Mouse (Mus musculus) lung, embryonic 16.5 days (tissue): ENCODE data around the gene Rasal3. TPM values are rescaled to one million over a fixed set of nuclear protein-coding genes. Genes with fewer than 3 reads are reported as not detected.

ENCODE experiments used
- ATAC-seq: fragments of 200-750 bp; cut with Nextera tagmentation; 2 replicates; pipeline ENCODE4 v1.8.0; 2017; ENCODE audit warnings: low read depth, mild to moderate bottlenecking, moderate library complexity
- H3K27ac ChIP-seq: fragments of 300-500 bp; sonication (generic); 2 replicates; pipeline ENCODE4 v1.5.1; 2014; ENCODE audit warnings: mild to moderate bottlenecking, control low read depth, low read length
- H3K27me3 ChIP-seq: fragments of 300-500 bp; sonication (generic); 2 replicates; pipeline ENCODE4 v1.6.1; 2014; ENCODE audit warnings: low read depth, low read length, mixed read lengths; ENCODE audit not compliant: control insufficient read depth, insufficient read depth
- H3K36me3 ChIP-seq: fragments of 300-500 bp; sonication (generic); 2 replicates; pipeline ENCODE4 v1.6.1; 2014; ENCODE audit warnings: low read length; ENCODE audit not compliant: control insufficient read depth, insufficient read depth
- H3K4me1 ChIP-seq: fragments of 300-500 bp; sonication (generic); replicated peaks from 2 replicates; pipeline ENCODE4 v1.6.1; 2014; ENCODE audit warnings: low read length, mixed read lengths; ENCODE audit not compliant: control insufficient read depth, insufficient read depth
- H3K4me2 ChIP-seq: fragments of 300-500 bp; sonication (generic); 2 replicates; pipeline ENCODE4 v1.6.1; 2014; ENCODE audit warnings: low read depth, low read length, control low read depth
- H3K4me3 ChIP-seq: fragments of 300-500 bp; sonication (generic); 2 replicates; pipeline ENCODE4 v1.5.1; 2014; ENCODE audit warnings: mild to moderate bottlenecking, low read length, control low read depth
- H3K9ac ChIP-seq: fragments of 300-500 bp; sonication (generic); 2 replicates; pipeline ENCODE4 v1.6.1; 2014; ENCODE audit warnings: low read length, control low read depth
- H3K9me3 ChIP-seq: fragments of 300-500 bp; sonication (generic); 2 replicates; pipeline ENCODE4 v1.6.1; 2016; ENCODE audit warnings: low read length; ENCODE audit not compliant: control insufficient read depth
- WGBS: fragments of 180-500 bp; shearing (Covaris S2); extraction: QIAGEN DNeasy Blood & Tissue Kit; methylation state at CpG from one replicate; pipeline ENCODE4 v1.1.7; 2014; 5-methylcytosine and 5-hydroxymethylcytosine counted together
- polyA plus RNA-seq: library from polyadenylated mRNA; unstranded; fragments of >200 nt; fragmentation: Nextera tagmentation; extraction: Ambion mirVana; gene quantifications from 2 replicates; pipeline ENCODE4 v1.2.1, GENCODE M21; 2015

Rasal3 gene
- polyA plus RNA-seq, 1 experiment from 2014 or later, result 1.7 TPM

DNA sequence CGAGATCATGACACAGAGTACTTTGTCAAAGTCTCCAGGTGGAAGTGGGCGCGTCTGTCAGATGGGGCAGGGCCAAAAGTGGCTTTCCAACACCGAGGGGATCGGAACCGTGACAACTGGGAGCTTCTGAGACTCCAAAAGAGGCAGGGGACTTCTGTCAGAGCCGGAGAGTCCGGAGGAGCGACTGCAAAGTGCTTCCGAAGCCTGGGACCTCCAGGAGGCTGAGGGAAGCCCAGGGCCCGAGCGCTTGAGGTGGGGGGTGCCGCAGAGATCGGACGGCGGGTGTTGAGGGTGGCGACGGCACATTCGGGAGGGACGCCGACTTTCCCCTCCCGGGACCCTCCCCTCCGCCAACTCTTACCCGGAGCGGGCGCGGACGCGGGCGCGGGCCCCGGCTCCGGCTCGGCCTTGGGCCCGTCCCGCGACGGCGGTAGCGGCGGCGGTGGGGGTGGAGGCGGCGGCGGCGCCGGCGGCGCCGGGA lies 39.5 kb downstream of the Rasal3 start:
- Histone ChIP-seq H3K4me1 (peaks cover 22% of the 10 kb centered on the region), H3K4me3 (peak overlapping the region; percentile 80), H3K9ac (peak overlapping the region; percentile 92), H3K9me3 (no peaks in the 10 kb centered on the region), H3K36me3 (peaks cover 25% of the 10 kb centered on the region), H3K27ac (peak overlapping the region; percentile 59), H3K27me3 (no peaks in the 10 kb centered on the region), H3K4me2 (peak overlapping the region; percentile 93)
- peak; percentile 48 for ATAC-seq
- WGBS, result under 1% methylated on average over 33 of the region's 50 CpGs

- H3K4me3 ChIP-seq, result peak overlapping the region; percentile 80
- H3K27ac ChIP-seq, result no peak overlapping the region
These were observed 40.7 kb downstream of the Rasal3 start for GRCm38 (mm10) chr17:32362686-32363085.

GRCm38 (mm10) chr17:32359928-32360327 lies 43.5 kb downstream of the Rasal3 start:
- ATAC-seq, result no peak
- Histone ChIP-seq H3K4me1 (peaks cover 14% of the 10 kb centered on the region), H3K9ac (no peak overlapping the region), H3K4me3 (no peak overlapping the region), H3K27me3 (no peaks in the 10 kb centered on the region), H3K9me3 (no peaks in the 10 kb centered on the region), H3K27ac (no peak overlapping the region), H3K4me2 (no peak overlapping the region), H3K36me3 (peaks cover 59% of the 10 kb centered on the region)
- 90% methylated on average over 10 of the region's 18 CpGs for WGBS

More at GRCm38 (mm10) chr17:32362686-32363085, 40.7 kb downstream of the Rasal3 start:
- 77% methylated on average over 4 of the region's 4 CpGs for WGBS
- Histone ChIP-seq H3K4me1 (peaks cover 17% of the 10 kb centered on the region), H3K4me2 (peak overlapping the region; percentile 93), H3K36me3 (peaks cover 34% of the 10 kb centered on the region), H3K9ac (peak overlapping the region; percentile 92), H3K9me3 (no peaks in the 10 kb centered on the region), H3K27me3 (no peaks in the 10 kb centered on the region)
- ATAC-seq, result no peak

GRCm38 (mm10) chr17:32358943-32359340 lies 44.4 kb downstream of the Rasal3 start:
- H3K4me2 ChIP-seq, result no peak overlapping the region
- no peak for ATAC-seq
- H3K27me3 ChIP-seq, result no peaks in the 10 kb centered on the region
- H3K4me3 ChIP-seq, result no peak overlapping the region
- H3K9me3 ChIP-seq, result no peaks in the 10 kb centered on the region
- no peak overlapping the region for H3K27ac ChIP-seq
- H3K9ac ChIP-seq, result no peak overlapping the region
- 92% methylated on average over 6 of the region's 6 CpGs for WGBS
- peaks cover 61% of the 10 kb centered on the region for H3K36me3 ChIP-seq
- peaks cover 11% of the 10 kb centered on the region for H3K4me1 ChIP-seq

GRCm38 (mm10) chr17:32358192-32358942 lies 45.0 kb downstream of the Rasal3 start:
- ATAC-seq, result no peak
- no peaks in the 10 kb centered on the region for H3K27me3 ChIP-seq

DNA sequence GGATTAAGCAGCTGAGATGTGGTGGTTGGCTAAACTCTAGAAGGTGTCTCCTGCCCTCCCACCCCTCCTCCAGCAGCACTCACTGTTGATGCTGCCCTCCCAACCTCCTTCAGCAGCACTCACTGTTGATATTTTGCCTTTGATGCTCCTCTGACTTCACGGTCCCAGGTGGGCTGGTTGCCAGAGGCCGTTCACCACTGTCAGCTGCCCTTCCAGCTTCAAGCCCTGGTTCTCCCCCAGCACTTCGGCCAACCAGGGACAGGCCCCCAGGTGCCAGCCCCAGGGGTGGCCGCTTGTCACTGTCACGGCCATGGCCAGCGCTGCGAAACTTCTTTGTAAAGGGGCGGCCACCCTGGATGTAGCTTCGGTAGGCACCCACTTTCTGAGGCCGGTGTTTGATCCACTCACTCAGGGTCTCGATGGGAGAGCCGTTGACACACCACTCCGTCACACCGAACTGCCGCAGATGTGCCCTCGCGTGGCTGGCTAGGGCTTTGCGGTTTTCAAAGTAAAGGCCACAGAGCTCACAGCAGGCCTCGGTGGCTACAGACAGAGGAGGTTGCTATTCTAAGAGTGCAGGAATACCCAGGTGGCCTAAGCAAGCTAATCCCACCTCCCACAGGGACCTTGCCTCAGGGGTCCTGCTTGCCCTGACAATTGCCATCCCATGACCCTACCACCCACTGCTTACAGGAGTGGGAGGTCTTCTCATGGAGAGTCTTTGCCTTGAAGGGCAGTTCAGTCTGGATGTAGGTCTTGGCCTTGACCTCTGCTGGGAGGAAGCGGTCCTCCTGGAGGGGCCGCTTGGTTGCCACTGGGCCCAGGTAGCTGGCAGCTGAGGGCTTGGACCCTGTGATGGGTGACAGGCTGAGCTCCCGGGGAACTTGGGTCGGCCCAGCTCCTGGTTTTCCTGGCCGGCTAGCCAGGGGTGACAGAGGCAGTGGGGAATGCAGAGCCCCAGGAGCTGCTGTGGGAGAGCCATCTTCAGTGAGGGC lies 46.3 kb downstream of the Rasal3 start:
- H3K27ac ChIP-seq, result no peak overlapping the region
- no peak overlapping the region for H3K4me3 ChIP-seq
- H3K4me1 ChIP-seq, result no peaks in the 10 kb centered on the region
- no peak for ATAC-seq
- H3K36me3 ChIP-seq, result peaks cover 61% of the 10 kb centered on the region
- H3K9ac ChIP-seq, result no peak overlapping the region
- H3K4me2 ChIP-seq, result no peak overlapping the region
- 83% methylated on average over 24 of the region's 24 CpGs for WGBS
- no peaks in the 10 kb centered on the region for H3K9me3 ChIP-seq
- no peaks in the 10 kb centered on the region for H3K27me3 ChIP-seq

More at GRCm38 (mm10) chr17:32358192-32358942, 45.0 kb downstream of the Rasal3 start:
- Histone ChIP-seq H3K9me3 (no peaks in the 10 kb centered on the region), H3K27ac (no peak overlapping the region), H3K4me2 (no peak overlapping the region), H3K4me1 (peaks cover 10% of the 10 kb centered on the region), H3K36me3 (peaks cover 61% of the 10 kb centered on the region), H3K9ac (no peak overlapping the region), H3K4me3 (no peak overlapping the region)
- WGBS, result 92% methylated on average over 7 of the region's 7 CpGs

DNA sequence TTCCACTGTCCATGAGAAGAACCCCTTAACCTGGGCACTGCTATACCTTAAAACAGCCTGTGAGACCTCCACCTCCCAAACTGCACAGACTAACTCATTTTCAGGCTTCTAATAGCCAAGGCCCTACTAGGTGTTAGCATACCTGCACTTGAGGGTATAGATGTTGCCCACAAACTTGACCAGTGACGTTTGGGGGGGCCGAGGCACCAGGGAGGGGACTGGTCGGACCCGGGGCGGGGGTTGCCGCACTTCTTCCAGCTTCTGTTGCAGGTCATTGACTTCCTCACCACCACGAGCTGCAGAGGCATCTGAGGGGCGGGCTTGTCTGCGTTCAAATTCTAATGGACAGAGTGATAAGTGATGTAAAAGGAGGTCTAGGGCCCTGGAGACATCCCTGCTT lies 47.1 kb downstream of the Rasal3 start:
- H3K36me3 ChIP-seq, result peaks cover 56% of the 10 kb centered on the region
- 82% methylated on average over 9 of the region's 9 CpGs for WGBS
- ATAC-seq, result no peak

DNA sequence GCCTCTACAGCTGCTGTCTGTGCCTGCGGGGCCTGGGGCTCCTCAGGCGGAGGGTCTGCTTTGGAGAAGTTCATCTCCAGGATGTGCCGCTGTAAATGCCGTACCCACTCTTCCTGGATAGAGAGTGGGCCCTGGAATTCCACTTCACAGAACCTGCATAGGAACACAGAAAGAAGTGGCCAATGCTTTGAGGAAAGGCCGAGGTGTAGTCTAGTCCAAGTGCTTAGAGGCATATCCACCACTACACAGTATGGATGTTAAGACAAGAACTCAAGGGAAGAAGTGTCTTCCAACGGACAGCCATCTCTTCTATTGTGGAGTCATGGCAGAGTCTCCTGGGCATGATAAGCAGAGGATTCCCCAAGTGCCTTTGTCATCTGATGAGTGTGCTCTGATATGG lies 48.4 kb downstream of the Rasal3 start:
- no peaks in the 10 kb centered on the region for H3K9me3 ChIP-seq
- no peak overlapping the region for H3K27ac ChIP-seq
- no peak overlapping the region for H3K4me3 ChIP-seq
- peaks cover 45% of the 10 kb centered on the region for H3K36me3 ChIP-seq
- H3K27me3 ChIP-seq, result no peaks in the 10 kb centered on the region
- no peaks in the 10 kb centered on the region; the same call in 1 of the 2 replicates for H3K4me1 ChIP-seq
- H3K4me2 ChIP-seq, result no peak overlapping the region
- ATAC-seq, result no peak
- WGBS, result 89% methylated on average over 6 of the region's 6 CpGs
- H3K9ac ChIP-seq, result no peak overlapping the region

More for the DNA sequence above, 47.1 kb downstream of the Rasal3 start:
- no peaks in the 10 kb centered on the region for H3K4me1 ChIP-seq
- H3K4me3 ChIP-seq, result no peak overlapping the region
- H3K27ac ChIP-seq, result no peak overlapping the region
- no peak overlapping the region for H3K9ac ChIP-seq
- H3K27me3 ChIP-seq, result no peaks in the 10 kb centered on the region
- H3K4me2 ChIP-seq, result no peak overlapping the region
- no peaks in the 10 kb centered on the region for H3K9me3 ChIP-seq

DNA sequence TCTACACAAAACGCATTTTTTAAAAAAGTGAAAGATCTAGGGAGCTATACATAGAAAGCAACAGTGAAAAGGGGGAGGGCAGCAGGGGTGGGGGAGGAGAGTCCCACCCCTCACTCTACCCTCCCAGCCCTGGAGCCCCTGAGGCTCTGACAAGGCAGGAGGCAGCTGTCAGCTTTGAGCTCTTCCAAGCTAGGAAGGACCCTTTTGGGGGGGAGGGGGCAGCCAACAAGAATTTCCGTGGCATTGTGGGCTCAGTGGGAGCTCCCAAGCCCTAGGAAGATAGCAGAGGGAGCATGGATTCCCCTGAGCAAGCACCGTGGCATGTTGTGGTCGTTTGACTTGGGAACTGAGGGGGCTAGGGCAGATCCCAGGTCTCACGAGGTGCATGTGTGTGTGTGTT lies 49.2 kb downstream of the Rasal3 start:
- 68% methylated on average over 5 of the region's 5 CpGs for WGBS
- no peak overlapping the region for H3K27ac ChIP-seq
- no peaks in the 10 kb centered on the region for H3K27me3 ChIP-seq
- no peaks in the 10 kb centered on the region for H3K9me3 ChIP-seq
- peaks cover 39% of the 10 kb centered on the region for H3K36me3 ChIP-seq
- ATAC-seq, result no peak
- H3K4me3 ChIP-seq, result no peak overlapping the region
- H3K4me1 ChIP-seq, result peaks cover 4% of the 10 kb centered on the region
- H3K4me2 ChIP-seq, result no peak overlapping the region
- H3K9ac ChIP-seq, result no peak overlapping the region
